Mouse (Mus musculus) frontal cortex, postnatal 36 days (tissue): ENCODE data around the gene Pcdh11x.
"Not testable (repeated sequence)": the region's sequence is repeated elsewhere in the genome, so short reads cannot be mapped to it uniquely, and the experiment has no call there.

Experiments
- DNase-seq, 2 experiments: peaks; one replicate each; pipeline ENCODE4 v3.0.0; 2022; ENCODE audit warnings: low spot score in 2 of 2

The Pcdh11x gene

GRCm38 (mm10) chrX:120290011-120290899, at the start of gene Pcdh11x:
Gene Pcdh11x (plus strand): TSS chrX:120290259.
- DNase-seq, result peak; percentile 52 to 59

GRCm38 (mm10) chrX:120260089-120260488, 30.0 kb upstream of the Pcdh11x start:
- DNase-seq, result no peak

- DNase-seq, result no peak
Observed at GRCm38 (mm10) chrX:120285522-120285921, 4.5 kb upstream of the Pcdh11x start.

GRCm38 (mm10) chrX:120287502-120287901, 2.6 kb upstream of the Pcdh11x start:
- DNase-seq, result no peak

GRCm38 (mm10) chrX:120290900-120291280, 831 bp downstream of the Pcdh11x start:
- DNase-seq, result peak in 1 of 2 experiments; percentile 1

- peak; percentile 33 to 37 for DNase-seq
Observed at GRCm38 (mm10) chrX:120291696-120292095, 1.6 kb downstream of the Pcdh11x start.

GRCm38 (mm10) chrX:120292832-120293750, 3.0 kb downstream of the Pcdh11x start:
- peak; percentile 34 to 44 for DNase-seq

- no peak for DNase-seq
Observed at GRCm38 (mm10) chrX:120301469-120302175, 11.6 kb downstream of the Pcdh11x start.

- not testable (repeated sequence) for DNase-seq
Observed at GRCm38 (mm10) chrX:120312995-120313394, 22.9 kb downstream of the Pcdh11x start, which contains the start of gene H2afb3. Gene H2afb3 (minus strand): TSS chrX:120313095.

GRCm38 (mm10) chrX:120466225-120466624, 176.2 kb downstream of the Pcdh11x start:
- DNase-seq, result peak in 1 of 2 experiments; percentile 26

- DNase-seq, result no peak
Observed at GRCm38 (mm10) chrX:120486428-120486827, 196.4 kb downstream of the Pcdh11x start.

GRCm38 (mm10) chrX:120524986-120525385, 234.9 kb downstream of the Pcdh11x start:
- DNase-seq, result peak in 1 of 2 experiments; percentile 12

GRCm38 (mm10) chrX:120599309-120599708, 309.2 kb downstream of the Pcdh11x start:
- no peak for DNase-seq

GRCm38 (mm10) chrX:120618460-120618859, 328.4 kb downstream of the Pcdh11x start:
- no peak for DNase-seq

GRCm38 (mm10) chrX:120670236-120670635, 380.2 kb downstream of the Pcdh11x start:
- peak in 1 of 2 experiments; percentile 8 for DNase-seq

GRCm38 (mm10) chrX:120734144-120734543, 444.1 kb downstream of the Pcdh11x start:
- no peak for DNase-seq

GRCm38 (mm10) chrX:120735792-120736191, 445.7 kb downstream of the Pcdh11x start:
- no peak for DNase-seq

- DNase-seq, result no peak
Observed at GRCm38 (mm10) chrX:120944556-120944955, 654.5 kb downstream of the Pcdh11x start.
